Mouse (Mus musculus): ENCODE measurements around the gene Teddm1a. TPM values are rescaled to one million over a fixed set of nuclear protein-coding genes. Genes with fewer than 3 reads are reported as not detected.
"Not testable (repeated sequence)": the region's sequence is repeated elsewhere in the genome, so short reads cannot be mapped to it uniquely, and the experiment has no call there.

Gene Teddm1a
- 0.06 TPM in 1 of 2 replicates, not detected in the other for polyA plus RNA-seq (2015; fragmentation: Nextera tagmentation; extraction: Ambion mirVana)

GRCm38 (mm10) chr1:153891442-153891841 lies at the start of gene Teddm1a:
Gene Teddm1a (plus strand): TSS chr1:153891742.
- Histone ChIP-seq H3K4me2 (ENCODE audit: low read depth, low read length) (no peak within 1 kb of the TSS), H3K27me3 (ENCODE audit: control insufficient read depth, insufficient read depth, low read depth, low read length) (no peaks in the 10 kb centered on the region), H3K4me1 (ENCODE audit: control insufficient read depth, low read depth, low read length) (peaks cover 2% of the 10 kb centered on the region), H3K27ac (ENCODE audit: low read length) (no peak within 1 kb of the TSS), H3K9me3 (replicated peaks; ENCODE audit: control insufficient read depth, low read length) (no peaks in the 10 kb centered on the region), H3K36me3 (ENCODE audit: control insufficient read depth, insufficient read depth) (no peaks in the 10 kb centered on the region), H3K4me3 (ENCODE audit: low read depth, low read length) (no peak within 1 kb of the TSS), H3K9ac (ENCODE audit: low read depth, low read length) (no peak within 1 kb of the TSS)
- no peak for ATAC-seq (ENCODE audit: low read depth)
- WGBS (ENCODE audit: insufficient replicate concordance), result 11% methylated on average over 4 of the region's 4 CpGs

DNA sequence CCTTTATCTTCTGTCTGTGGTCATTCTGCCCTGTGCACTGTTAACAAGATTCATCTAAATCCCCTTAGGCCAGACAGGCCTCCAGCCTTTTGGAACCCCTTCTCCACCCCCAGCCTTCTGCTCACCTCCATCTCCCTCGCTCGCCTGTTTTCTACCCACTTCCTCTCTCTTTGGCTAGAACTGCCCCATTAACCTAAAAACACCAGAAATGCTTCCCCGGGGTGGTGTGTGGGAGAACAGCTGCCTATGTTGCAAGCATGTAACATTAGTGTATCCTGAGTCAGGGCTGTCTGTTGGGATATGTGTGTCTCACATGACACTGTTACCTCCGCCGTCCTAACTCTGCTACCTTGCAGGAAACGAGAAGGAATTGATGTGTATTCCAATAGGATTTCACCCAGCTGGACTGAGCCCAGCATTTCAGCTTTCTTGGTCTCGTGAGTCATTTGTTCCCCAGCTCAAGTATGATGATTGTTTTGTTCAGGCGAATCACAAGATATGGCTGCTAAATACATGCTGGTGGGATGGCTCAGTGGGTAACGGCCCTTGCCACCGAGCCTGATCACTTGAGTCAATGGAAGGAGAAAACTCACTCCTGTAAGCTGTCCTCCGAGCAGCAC lies 49.3 kb upstream of the Teddm1a start:
- no peak for ATAC-seq (ENCODE audit: low read depth)
- Histone ChIP-seq H3K27ac (ENCODE audit: low read length) (no peak overlapping the region), H3K9me3 (replicated peaks; ENCODE audit: control insufficient read depth, low read length) (no peaks in the 10 kb centered on the region), H3K4me2 (ENCODE audit: low read depth, low read length) (no peak overlapping the region), H3K9ac (ENCODE audit: low read depth, low read length) (no peak overlapping the region), H3K36me3 (ENCODE audit: control insufficient read depth, insufficient read depth) (no peaks in the 10 kb centered on the region), H3K4me3 (ENCODE audit: low read depth, low read length) (no peak overlapping the region), H3K27me3 (ENCODE audit: control insufficient read depth, insufficient read depth, low read depth, low read length) (no peaks in the 10 kb centered on the region), H3K4me1 (ENCODE audit: control insufficient read depth, low read depth, low read length) (no peaks in the 10 kb centered on the region)
- 59% methylated on average over 11 of the region's 11 CpGs for WGBS (ENCODE audit: insufficient replicate concordance)

- WGBS (ENCODE audit: insufficient replicate concordance), result 79% methylated on average over 8 of the region's 8 CpGs
- Histone ChIP-seq H3K4me1 (ENCODE audit: control insufficient read depth, low read depth, low read length) (no peaks in the 10 kb centered on the region), H3K9ac (ENCODE audit: low read depth, low read length) (no peak within 1 kb of the TSS), H3K27ac (ENCODE audit: low read length) (no peak within 1 kb of the TSS), H3K9me3 (replicated peaks; ENCODE audit: control insufficient read depth, low read length) (no peaks in the 10 kb centered on the region), H3K4me3 (ENCODE audit: low read depth, low read length) (no peak within 1 kb of the TSS), H3K27me3 (ENCODE audit: control insufficient read depth, insufficient read depth, low read depth, low read length) (no peaks in the 10 kb centered on the region), H3K4me2 (ENCODE audit: low read depth, low read length) (no peak within 1 kb of the TSS), H3K36me3 (ENCODE audit: control insufficient read depth, insufficient read depth) (no peaks in the 10 kb centered on the region)
- ATAC-seq (ENCODE audit: low read depth), result no peak
Observed at GRCm38 (mm10) chr1:153844042-153844441, 47.5 kb upstream of the Teddm1a start, which contains the start of gene Rgsl1. Gene Rgsl1 (minus strand): TSS chr1:153844142.

GRCm38 (mm10) chr1:153846420-153846819 lies 45.1 kb upstream of the Teddm1a start:
- Histone ChIP-seq H3K4me3 (ENCODE audit: low read depth, low read length) (no peak overlapping the region), H3K4me2 (ENCODE audit: low read depth, low read length) (no peak overlapping the region), H3K36me3 (ENCODE audit: control insufficient read depth, insufficient read depth) (no peaks in the 10 kb centered on the region), H3K9ac (ENCODE audit: low read depth, low read length) (no peak overlapping the region), H3K27me3 (ENCODE audit: control insufficient read depth, insufficient read depth, low read depth, low read length) (no peaks in the 10 kb centered on the region), H3K27ac (ENCODE audit: low read length) (no peak overlapping the region), H3K4me1 (ENCODE audit: control insufficient read depth, low read depth, low read length) (no peaks in the 10 kb centered on the region), H3K9me3 (replicated peaks; ENCODE audit: control insufficient read depth, low read length) (no peaks in the 10 kb centered on the region)
- no peak for ATAC-seq (ENCODE audit: low read depth)
- 72% methylated on average over 7 of the region's 7 CpGs for WGBS (ENCODE audit: insufficient replicate concordance)

- Histone ChIP-seq H3K36me3 (ENCODE audit: control insufficient read depth, insufficient read depth) (no peaks in the 10 kb centered on the region), H3K9me3 (replicated peaks; ENCODE audit: control insufficient read depth, low read length) (no peaks in the 10 kb centered on the region), H3K27me3 (ENCODE audit: control insufficient read depth, insufficient read depth, low read depth, low read length) (no peaks in the 10 kb centered on the region), H3K4me3 (ENCODE audit: low read depth, low read length) (no peak overlapping the region), H3K4me1 (ENCODE audit: control insufficient read depth, low read depth, low read length) (no peaks in the 10 kb centered on the region), H3K27ac (ENCODE audit: low read length) (no peak overlapping the region), H3K9ac (ENCODE audit: low read depth, low read length) (no peak overlapping the region), H3K4me2 (ENCODE audit: low read depth, low read length) (no peak overlapping the region)
- ATAC-seq (ENCODE audit: low read depth), result no peak
- 14% methylated on average over 6 of the region's 6 CpGs for WGBS (ENCODE audit: insufficient replicate concordance)
Observed at GRCm38 (mm10) chr1:153846867-153847266, 44.7 kb upstream of the Teddm1a start.

- not testable (repeated sequence) for ATAC-seq (ENCODE audit: low read depth); H3K9me3 ChIP-seq (replicated peaks; ENCODE audit: control insufficient read depth, low read length); H3K27me3 ChIP-seq (ENCODE audit: control insufficient read depth, insufficient read depth, low read depth, low read length); H3K36me3 ChIP-seq (ENCODE audit: control insufficient read depth, insufficient read depth); H3K9ac ChIP-seq (ENCODE audit: low read depth, low read length); H3K4me1 ChIP-seq (ENCODE audit: control insufficient read depth, low read depth, low read length); H3K27ac ChIP-seq (ENCODE audit: low read length); H3K4me3 ChIP-seq (ENCODE audit: low read depth, low read length); H3K4me2 ChIP-seq (ENCODE audit: low read depth, low read length)
- WGBS (ENCODE audit: insufficient replicate concordance), result 31% methylated on average over 7 of the region's 7 CpGs
Observed at GRCm38 (mm10) chr1:153852696-153853095, 38.8 kb upstream of the Teddm1a start.

GRCm38 (mm10) chr1:153855946-153856345 lies 35.6 kb upstream of the Teddm1a start:
- no peak for ATAC-seq (ENCODE audit: low read depth)
- Histone ChIP-seq H3K4me3 (ENCODE audit: low read depth, low read length) (no peak overlapping the region), H3K4me1 (ENCODE audit: control insufficient read depth, low read depth, low read length) (no peaks in the 10 kb centered on the region), H3K27me3 (ENCODE audit: control insufficient read depth, insufficient read depth, low read depth, low read length) (no peaks in the 10 kb centered on the region), H3K36me3 (ENCODE audit: control insufficient read depth, insufficient read depth) (no peaks in the 10 kb centered on the region), H3K27ac (ENCODE audit: low read length) (no peak overlapping the region), H3K4me2 (ENCODE audit: low read depth, low read length) (no peak overlapping the region), H3K9ac (ENCODE audit: low read depth, low read length) (no peak overlapping the region), H3K9me3 (replicated peaks; ENCODE audit: control insufficient read depth, low read length) (no peaks in the 10 kb centered on the region)
- whole genome bisulfite sequencing (ENCODE audit: insufficient replicate concordance), result 59% methylated on average over 8 of the region's 8 CpGs

GRCm38 (mm10) chr1:153874045-153874444 lies 17.5 kb upstream of the Teddm1a start, which contains the start of gene Teddm1b:
Gene Teddm1b (plus strand): TSS chr1:153874345.
- Histone ChIP-seq H3K27me3 (ENCODE audit: control insufficient read depth, insufficient read depth, low read depth, low read length) (no peaks in the 10 kb centered on the region), H3K9me3 (replicated peaks; ENCODE audit: control insufficient read depth, low read length) (no peaks in the 10 kb centered on the region), H3K4me1 (ENCODE audit: control insufficient read depth, low read depth, low read length) (no peaks in the 10 kb centered on the region), H3K27ac (ENCODE audit: low read length) (no peak within 1 kb of the TSS), H3K36me3 (ENCODE audit: control insufficient read depth, insufficient read depth) (no peaks in the 10 kb centered on the region), H3K4me2 (ENCODE audit: low read depth, low read length) (no peak within 1 kb of the TSS), H3K4me3 (ENCODE audit: low read depth, low read length) (no peak within 1 kb of the TSS), H3K9ac (ENCODE audit: low read depth, low read length) (no peak within 1 kb of the TSS)
- 70% methylated on average over 6 of the region's 6 CpGs for WGBS (ENCODE audit: insufficient replicate concordance)
- ATAC-seq (ENCODE audit: low read depth), result no peak

- not testable (repeated sequence) for H3K4me3 ChIP-seq (ENCODE audit: low read depth, low read length); H3K9ac ChIP-seq (ENCODE audit: low read depth, low read length); H3K27me3 ChIP-seq (ENCODE audit: control insufficient read depth, insufficient read depth, low read depth, low read length); H3K36me3 ChIP-seq (ENCODE audit: control insufficient read depth, insufficient read depth); ATAC-seq (ENCODE audit: low read depth); H3K4me1 ChIP-seq (ENCODE audit: control insufficient read depth, low read depth, low read length); H3K27ac ChIP-seq (ENCODE audit: low read length); H3K9me3 ChIP-seq (replicated peaks; ENCODE audit: control insufficient read depth, low read length); H3K4me2 ChIP-seq (ENCODE audit: low read depth, low read length)
- 84% methylated on average over 17 of the region's 17 CpGs for WGBS (ENCODE audit: insufficient replicate concordance)
Observed at GRCm38 (mm10) chr1:153880391-153880790, 11.2 kb upstream of the Teddm1a start.

Data from liver, embryonic 16.5 days (tissue).